Mouse (Mus musculus): ENCODE data around the gene Frmd4a. TPM values are rescaled to one million over a fixed set of nuclear protein-coding genes. Genes with fewer than 3 reads are reported as not detected.

Gene Frmd4a
- total and polyA plus RNA-seq, 3 experiments, result 10.4 to 21.0 (median 20.0) TPM

DNA sequence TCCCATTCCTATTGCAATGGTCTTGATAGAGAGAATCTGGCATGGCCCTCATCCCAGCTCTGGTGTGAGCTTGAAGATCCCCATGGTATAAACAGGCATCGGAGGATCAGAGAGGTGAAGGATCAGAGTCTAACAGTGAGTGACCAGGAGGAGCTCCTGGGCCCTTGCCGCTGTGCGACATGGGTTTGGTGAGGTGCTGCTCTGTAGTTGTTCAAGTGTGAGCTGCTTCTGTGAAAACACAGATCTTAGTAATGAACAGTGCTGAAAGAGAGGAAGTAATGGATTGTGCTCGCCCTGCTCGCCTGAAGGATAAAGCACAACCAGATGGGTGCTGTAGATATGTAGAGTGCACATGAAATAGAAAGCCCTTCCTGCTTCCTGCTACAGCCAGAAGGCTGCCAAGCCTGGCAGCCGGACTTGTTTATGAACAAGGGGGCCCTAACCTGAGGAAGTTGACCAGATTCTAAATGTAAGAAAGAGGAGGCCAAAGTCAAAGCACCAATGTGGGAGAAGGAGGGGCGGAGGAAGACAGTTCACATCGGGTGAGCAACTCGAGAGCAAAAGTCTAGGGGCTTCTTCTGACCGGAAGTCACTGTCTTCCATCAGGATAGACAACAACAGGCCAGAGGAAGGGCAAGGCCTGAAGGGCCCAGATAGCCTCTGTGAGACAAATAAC, 552.8 kb downstream of the Frmd4a start:
- H3K79me2 ChIP-seq (replicated peaks; ENCODE audit: control insufficient read depth, insufficient read depth, low read length), result peaks cover 2% of the 10 kb centered on the region; the same call in 1 of the 2 replicates
- no peak overlapping the region for H3K4me3 ChIP-seq
- H3K9ac ChIP-seq (ENCODE audit: low read depth, low read length), result peak overlapping the region; percentile 44
- intact Hi-C loops (cut with DNase I), result loop anchor here (2.0 kb wide), 1 partner anchor 14 kb away; no protein-coding TSS in a partner anchor
- H3K4me1 ChIP-seq (ENCODE audit: control insufficient read depth, insufficient read depth, low read length), result peaks cover 24% of the 10 kb centered on the region
- TF ChIP-seq POLR2A (IDR thresholded peaks at IDR 0.05; ENCODE audit: insufficient read depth, low read depth, low read length) (peak; percentile 30; the same call in 1 of the 2 replicates), CTCF (IDR thresholded peaks at IDR 0.05) (no peak), EP300 (IDR thresholded peaks at IDR 0.05; ENCODE audit: insufficient read depth, low read depth, low read length) (peak; percentile 52; the same call in 1 of the 2 replicates)
- WGBS, result 31% methylated on average over 10 of the region's 10 CpGs
- H3K27ac ChIP-seq, result peak overlapping the region; percentile 74
- peaks cover 45% of the 10 kb centered on the region for H3K36me3 ChIP-seq (ENCODE audit: control insufficient read depth, insufficient read depth, low read length)
- DNase-seq, result peak; percentile 59 to 70
- no peaks in the 10 kb centered on the region for H3K27me3 ChIP-seq (ENCODE audit: control insufficient read depth, insufficient read depth, low read length)

DNA sequence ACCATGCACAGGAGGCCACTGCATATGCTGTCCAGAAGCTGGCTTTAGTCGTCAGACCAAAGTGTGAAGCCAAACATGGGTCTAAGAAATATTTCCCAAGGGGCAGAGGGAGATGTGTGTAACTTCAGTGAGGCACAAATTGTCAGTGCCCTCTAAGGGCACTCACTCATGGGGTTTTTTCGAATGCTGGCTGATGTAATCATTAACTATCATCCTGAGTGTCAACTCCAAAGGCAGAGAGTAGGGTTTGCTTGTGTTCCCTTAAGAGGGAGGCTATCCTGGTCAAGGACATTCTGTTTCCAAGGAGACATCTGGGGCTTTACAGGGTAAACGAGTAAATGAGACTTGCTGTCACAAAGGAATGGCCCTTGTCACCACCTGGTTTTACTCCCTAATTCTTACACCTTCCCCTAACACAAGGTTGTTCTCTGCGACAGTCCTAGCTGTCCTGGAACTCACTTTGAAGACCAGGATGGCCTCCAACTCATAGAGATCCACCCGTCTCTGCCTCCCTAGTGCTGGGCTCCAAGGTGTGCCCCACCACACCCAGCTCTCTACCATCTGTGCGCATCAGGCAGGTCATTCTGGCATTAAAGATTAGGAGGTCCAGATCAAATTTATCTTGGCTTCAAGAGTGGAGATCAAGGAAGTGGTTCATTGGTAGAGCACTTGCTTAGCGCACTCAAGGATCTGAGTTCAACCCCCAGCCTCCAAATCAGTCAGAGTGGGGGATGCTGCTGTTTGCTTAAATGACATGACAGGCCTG, 555.2 kb downstream of the Frmd4a start:
- peaks cover 2% of the 10 kb centered on the region; the same call in 1 of the 2 replicates for H3K79me2 ChIP-seq (replicated peaks; ENCODE audit: control insufficient read depth, insufficient read depth, low read length)
- intact Hi-C loops (cut with DNase I), result no loop called here
- no peak overlapping the region for H3K9ac ChIP-seq (ENCODE audit: low read depth, low read length)
- no peak overlapping the region for H3K27ac ChIP-seq
- 74% methylated on average over 7 of the region's 7 CpGs for WGBS
- peaks cover 26% of the 10 kb centered on the region for H3K4me1 ChIP-seq (ENCODE audit: control insufficient read depth, insufficient read depth, low read length)
- no peak for TF ChIP-seq EP300 (IDR thresholded peaks at IDR 0.05; ENCODE audit: insufficient read depth, low read depth, low read length)
- no peak for TF ChIP-seq POLR2A (IDR thresholded peaks at IDR 0.05; ENCODE audit: insufficient read depth, low read depth, low read length)
- no peak for TF ChIP-seq CTCF (IDR thresholded peaks at IDR 0.05)
- H3K27me3 ChIP-seq (ENCODE audit: control insufficient read depth, insufficient read depth, low read length), result no peaks in the 10 kb centered on the region
- H3K36me3 ChIP-seq (ENCODE audit: control insufficient read depth, insufficient read depth, low read length), result peaks cover 66% of the 10 kb centered on the region
- no peak for DNase-seq
- H3K4me3 ChIP-seq, result no peak overlapping the region

DNA sequence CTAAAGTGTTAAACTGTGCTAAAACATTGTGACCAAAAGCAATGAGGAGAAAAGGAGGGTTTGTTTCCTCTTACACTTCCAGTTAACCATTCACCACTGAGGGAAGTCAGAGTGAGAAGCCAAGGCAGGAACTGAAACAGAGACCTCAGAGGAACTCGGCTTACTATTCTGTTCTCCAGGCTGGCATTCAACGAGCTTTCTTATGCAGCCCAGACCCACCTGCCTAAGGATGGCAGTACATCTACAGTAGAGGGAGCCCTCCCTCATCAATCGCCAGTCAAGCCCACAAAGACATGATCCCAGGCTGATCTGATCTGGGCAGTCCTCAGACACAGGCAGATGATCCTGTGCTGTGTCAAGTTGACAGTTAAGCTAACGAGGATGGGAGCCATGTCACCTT, 555.9 kb downstream of the Frmd4a start:
- H3K36me3 ChIP-seq (ENCODE audit: control insufficient read depth, insufficient read depth, low read length), result peaks cover 64% of the 10 kb centered on the region

DNA sequence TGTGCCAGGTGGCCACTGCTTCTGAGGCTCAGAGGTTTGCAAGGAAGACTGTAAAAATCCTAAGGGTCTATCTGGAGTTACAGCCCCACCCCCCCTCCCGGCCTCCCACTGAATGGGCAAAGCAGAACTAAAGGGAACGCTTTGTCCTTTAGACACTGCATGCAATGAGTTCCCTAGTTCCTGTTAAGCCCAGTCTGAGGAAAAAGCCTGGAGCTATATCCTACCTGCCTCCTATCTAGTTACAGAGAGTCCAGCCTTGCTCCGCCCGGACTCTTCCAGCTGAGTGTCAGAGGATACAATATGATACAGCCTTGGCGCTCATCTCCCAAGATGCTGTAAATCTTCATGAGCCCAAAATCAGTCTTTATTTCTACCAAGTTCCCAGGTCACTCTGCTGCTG, 556.7 kb downstream of the Frmd4a start:
- WGBS, result 89% methylated on average over 5 of the region's 5 CpGs
- Histone ChIP-seq H3K4me3 (no peak overlapping the region), H3K27ac (no peak overlapping the region), H3K36me3 (ENCODE audit: control insufficient read depth, insufficient read depth, low read length) (peaks cover 67% of the 10 kb centered on the region), H3K79me2 (replicated peaks; ENCODE audit: control insufficient read depth, insufficient read depth, low read length) (peaks cover 2% of the 10 kb centered on the region; the same call in 1 of the 2 replicates), H3K4me1 (ENCODE audit: control insufficient read depth, insufficient read depth, low read length) (peaks cover 33% of the 10 kb centered on the region), H3K27me3 (ENCODE audit: control insufficient read depth, insufficient read depth, low read length) (no peaks in the 10 kb centered on the region), H3K9ac (ENCODE audit: low read depth, low read length) (no peak overlapping the region)
- DNase-seq, result no peak
- TF ChIP-seq CTCF (IDR thresholded peaks at IDR 0.05) (no peak), POLR2A (IDR thresholded peaks at IDR 0.05; ENCODE audit: insufficient read depth, low read depth, low read length) (no peak), EP300 (IDR thresholded peaks at IDR 0.05; ENCODE audit: insufficient read depth, low read depth, low read length) (no peak)
- intact Hi-C loops (cut with DNase I), result no loop called here

More for the DNA sequence above, 555.9 kb downstream of the Frmd4a start:
- H3K27ac ChIP-seq, result no peak overlapping the region
- DNase-seq, result no peak
- H3K4me1 ChIP-seq (ENCODE audit: control insufficient read depth, insufficient read depth, low read length), result peaks cover 29% of the 10 kb centered on the region
- TF ChIP-seq CTCF (IDR thresholded peaks at IDR 0.05) (peak; percentile 16; the same call in 1 of the 2 replicates), EP300 (IDR thresholded peaks at IDR 0.05; ENCODE audit: insufficient read depth, low read depth, low read length) (no peak)
- H3K27me3 ChIP-seq (ENCODE audit: control insufficient read depth, insufficient read depth, low read length), result no peaks in the 10 kb centered on the region
- peaks cover 2% of the 10 kb centered on the region; the same call in 1 of the 2 replicates for H3K79me2 ChIP-seq (replicated peaks; ENCODE audit: control insufficient read depth, insufficient read depth, low read length)
- intact Hi-C loops (cut with DNase I), result no loop called here
- no peak overlapping the region for H3K9ac ChIP-seq (ENCODE audit: low read depth, low read length)
- no peak overlapping the region for H3K4me3 ChIP-seq
- 55% methylated on average over 4 of the region's 4 CpGs for WGBS

DNA sequence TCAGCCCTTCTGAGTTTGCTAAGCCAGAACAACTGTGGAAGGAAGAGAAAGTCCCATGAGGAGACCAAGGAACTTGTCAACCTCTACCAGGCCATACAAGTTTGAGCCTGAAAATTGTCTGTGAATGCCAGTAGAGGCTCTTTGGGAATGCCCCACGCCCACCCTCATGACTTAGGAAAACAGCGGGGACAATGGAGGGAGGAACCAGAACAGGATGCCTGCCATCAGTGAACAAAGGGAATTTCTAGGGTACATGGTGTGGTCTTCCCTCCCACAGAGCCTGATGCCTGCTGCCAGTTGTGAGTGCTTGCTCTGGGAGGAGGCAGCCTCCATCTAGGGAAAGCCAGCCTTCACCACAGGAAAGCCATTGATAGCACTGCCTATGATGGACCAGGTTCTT, 557.6 kb downstream of the Frmd4a start:
- Histone ChIP-seq H3K36me3 (ENCODE audit: control insufficient read depth, insufficient read depth, low read length) (peaks cover 67% of the 10 kb centered on the region), H3K9ac (ENCODE audit: low read depth, low read length) (no peak overlapping the region), H3K27me3 (ENCODE audit: control insufficient read depth, insufficient read depth, low read length) (no peaks in the 10 kb centered on the region), H3K27ac (peak overlapping the region; percentile 17), H3K79me2 (replicated peaks; ENCODE audit: control insufficient read depth, insufficient read depth, low read length) (peaks cover 2% of the 10 kb centered on the region; the same call in 1 of the 2 replicates), H3K4me1 (ENCODE audit: control insufficient read depth, insufficient read depth, low read length) (peaks cover 33% of the 10 kb centered on the region), H3K4me3 (no peak overlapping the region)
- no peak for TF ChIP-seq CTCF (IDR thresholded peaks at IDR 0.05)
- no peak for TF ChIP-seq POLR2A (IDR thresholded peaks at IDR 0.05; ENCODE audit: insufficient read depth, low read depth, low read length)
- TF ChIP-seq EP300 (IDR thresholded peaks at IDR 0.05; ENCODE audit: insufficient read depth, low read depth, low read length), result no peak
- DNase-seq, result no peak
- intact Hi-C loops (cut with DNase I), result no loop called here
- 47% methylated on average over 2 of the region's 2 CpGs for WGBS
